Mouse (Mus musculus) urinary bladder, postnatal 4 days (tissue): ENCODE measurements around the gene Sdk1.
A peak's percentile ranks its signal among the peaks of the same experiment; 100 is the strongest.

Source experiments
- DNase-seq, 2 experiments: peaks; one replicate each; pipeline ENCODE4 v3.0.0; 2021 to 2022; ENCODE audit warnings: low spot score in 2 of 2

The Sdk1 gene

GRCm38 (mm10) chr5:141636406-141636805 lies 395.1 kb downstream of the Sdk1 start:
- DNase-seq: peak in 1 of 2 experiments; percentile 56

- DNase-seq: peak in 1 of 2 experiments; percentile 33
Measured at GRCm38 (mm10) chr5:141637054-141637453, 395.8 kb downstream of the Sdk1 start.

- no peak for DNase-seq
Measured at GRCm38 (mm10) chr5:141645671-141646070, 404.4 kb downstream of the Sdk1 start.

- no peak for DNase-seq
Measured at GRCm38 (mm10) chr5:141646621-141647020, 405.3 kb downstream of the Sdk1 start.

- peak in 1 of 2 experiments; percentile 40 for DNase-seq
Measured at GRCm38 (mm10) chr5:141649831-141650375, 408.6 kb downstream of the Sdk1 start.

GRCm38 (mm10) chr5:141651690-141652377 lies 410.5 kb downstream of the Sdk1 start:
- no peak for DNase-seq

- DNase-seq: no peak
Measured at GRCm38 (mm10) chr5:141676371-141676770, 435.1 kb downstream of the Sdk1 start.

GRCm38 (mm10) chr5:141677034-141677433 lies 435.7 kb downstream of the Sdk1 start:
- DNase-seq: no peak

GRCm38 (mm10) chr5:141677841-141678240 lies 436.6 kb downstream of the Sdk1 start:
- DNase-seq: no peak

GRCm38 (mm10) chr5:141686876-141687420 lies 445.7 kb downstream of the Sdk1 start:
- DNase-seq: no peak

- no peak for DNase-seq
Measured at GRCm38 (mm10) chr5:141689442-141690105, 448.3 kb downstream of the Sdk1 start.

GRCm38 (mm10) chr5:141691482-141691975 lies 450.2 kb downstream of the Sdk1 start:
- peak; percentile 66 to 75 for DNase-seq

- no peak for DNase-seq
Measured at GRCm38 (mm10) chr5:141693716-141694115, 452.4 kb downstream of the Sdk1 start.

- no peak for DNase-seq
Measured at GRCm38 (mm10) chr5:141694901-141695300, 453.6 kb downstream of the Sdk1 start.

- DNase-seq: no peak
Measured at GRCm38 (mm10) chr5:141698406-141698805, 457.1 kb downstream of the Sdk1 start.

GRCm38 (mm10) chr5:141720751-141721150 lies 479.5 kb downstream of the Sdk1 start:
- DNase-seq: no peak

- DNase-seq: no peak
Measured at GRCm38 (mm10) chr5:141727968-141728367, 486.7 kb downstream of the Sdk1 start.

- DNase-seq: no peak
Measured at GRCm38 (mm10) chr5:141730006-141730405, 488.7 kb downstream of the Sdk1 start.

- DNase-seq: no peak
Measured at GRCm38 (mm10) chr5:141738725-141739124, 497.4 kb downstream of the Sdk1 start.

- DNase-seq: no peak
Measured at GRCm38 (mm10) chr5:141748793-141749192, 507.5 kb downstream of the Sdk1 start.

GRCm38 (mm10) chr5:141754278-141754677 lies 513.0 kb downstream of the Sdk1 start:
- no peak for DNase-seq

- no peak for DNase-seq
Measured at GRCm38 (mm10) chr5:141758885-141759284, 517.6 kb downstream of the Sdk1 start.

- no peak for DNase-seq
Measured at GRCm38 (mm10) chr5:141764111-141764510, 522.8 kb downstream of the Sdk1 start.
